Mouse (Mus musculus): Measurements from ENCODE around the gene Uspl1. TPM values are rescaled to one million over a fixed set of nuclear protein-coding genes. Genes with fewer than 3 reads are reported as not detected.

Uspl1 gene
- polyA plus RNA-seq, 1 experiment, result 38.7 TPM

GRCm38 (mm10) chr5:149215540-149215939, 31.4 kb downstream of the Uspl1 start:
- TF ChIP-seq POLR2A (IDR thresholded peaks at IDR 0.05; ENCODE audit: borderline replicate concordance, extremely low read depth, insufficient read depth, insufficient read length, poor library complexity, severe bottlenecking) (no peak), CTCF (IDR thresholded peaks at IDR 0.05; ENCODE audit: borderline replicate concordance, extremely low read depth, insufficient read depth, insufficient read length) (no peak)
- DNase-seq (ENCODE audit: low read depth), result no peak

DNA sequence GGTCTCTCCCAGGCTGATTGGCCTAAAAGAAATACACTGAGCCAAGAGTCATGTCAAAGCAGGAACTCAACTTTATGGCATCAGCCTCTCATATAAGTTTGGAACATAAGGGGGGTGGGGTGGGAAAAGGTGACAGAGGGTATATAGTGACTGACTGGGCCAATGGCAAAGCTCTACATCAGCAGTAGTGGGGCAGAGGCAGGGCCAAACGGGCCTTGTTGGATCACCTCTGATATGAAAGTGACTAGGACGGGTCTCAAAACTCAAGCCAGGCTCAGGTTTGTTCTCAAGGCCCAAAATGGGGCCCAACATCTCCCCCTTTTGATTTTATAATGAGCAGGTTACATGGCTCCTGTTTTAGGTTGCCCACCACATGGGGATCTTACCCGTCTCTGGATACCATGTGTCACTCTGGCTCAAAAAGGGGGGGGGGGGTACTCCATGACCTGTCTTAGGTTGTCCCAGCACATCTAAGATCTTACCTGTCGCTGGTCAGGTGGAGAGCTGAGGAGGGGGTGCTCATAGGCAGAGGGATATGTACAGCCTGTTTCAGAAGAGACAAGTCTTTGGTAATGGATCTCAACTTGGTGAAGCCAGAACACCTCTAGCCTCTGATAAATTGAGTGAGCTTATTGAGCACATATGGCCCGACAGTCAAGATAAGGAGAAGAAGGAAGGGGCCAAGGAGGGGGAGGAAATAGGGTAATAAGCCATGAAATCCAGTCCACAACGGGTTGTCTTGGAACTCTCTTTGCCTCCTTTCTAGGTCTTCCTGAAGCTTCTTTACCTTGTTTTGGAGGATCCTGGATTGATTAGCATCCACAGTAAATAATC, 33.6 kb downstream of the Uspl1 start:
- TF ChIP-seq CTCF (IDR thresholded peaks at IDR 0.05; ENCODE audit: borderline replicate concordance, extremely low read depth, insufficient read depth, insufficient read length) (no peak), POLR2A (IDR thresholded peaks at IDR 0.05; ENCODE audit: borderline replicate concordance, extremely low read depth, insufficient read depth, insufficient read length, poor library complexity, severe bottlenecking) (no peak)
- no peak for DNase-seq (ENCODE audit: low read depth)

DNA sequence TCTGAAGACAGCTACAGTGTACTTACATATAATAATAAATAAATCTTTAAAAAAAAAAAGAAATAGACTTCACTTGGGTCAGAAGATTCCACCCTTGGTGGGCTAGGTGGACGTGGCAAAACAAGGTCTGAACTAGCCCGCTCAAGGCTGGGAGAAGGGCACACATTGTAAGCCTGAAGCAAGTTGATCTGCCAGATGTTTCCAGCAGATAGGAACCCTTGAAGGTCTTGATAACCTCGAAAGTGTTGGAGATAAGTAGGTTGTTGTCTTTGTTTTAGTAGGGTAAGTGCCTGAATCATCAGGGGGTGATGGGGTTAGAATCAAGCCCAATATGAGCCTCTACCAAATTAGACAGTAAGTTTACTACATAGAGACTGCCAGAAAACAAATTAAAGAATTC, 35.3 kb downstream of the Uspl1 start:
- TF ChIP-seq POLR2A (IDR thresholded peaks at IDR 0.05; ENCODE audit: borderline replicate concordance, extremely low read depth, insufficient read depth, insufficient read length, poor library complexity, severe bottlenecking) (no peak), CTCF (IDR thresholded peaks at IDR 0.05; ENCODE audit: borderline replicate concordance, extremely low read depth, insufficient read depth, insufficient read length) (no peak)
- no peak for DNase-seq (ENCODE audit: low read depth)

DNA sequence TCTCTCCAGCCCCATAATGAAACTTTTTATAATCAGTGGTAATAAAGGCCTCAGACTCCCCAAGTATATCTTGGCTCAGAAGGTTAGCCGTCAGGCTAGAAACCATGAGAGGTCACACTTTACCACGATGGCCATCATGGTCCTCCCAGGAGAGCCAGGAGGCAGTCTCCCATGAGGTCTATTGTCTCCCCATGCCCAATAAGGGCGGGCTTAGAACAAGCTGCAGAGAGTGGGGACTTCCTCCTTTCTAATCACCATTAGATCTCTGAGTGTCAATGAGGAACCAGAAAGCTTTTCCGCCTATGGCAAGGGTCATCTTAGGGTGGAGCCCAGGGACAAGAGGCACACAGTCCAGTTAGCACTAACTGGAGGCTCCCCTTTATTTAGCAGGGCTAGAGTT, 37.2 kb downstream of the Uspl1 start:
- TF ChIP-seq CTCF (IDR thresholded peaks at IDR 0.05; ENCODE audit: borderline replicate concordance, extremely low read depth, insufficient read depth, insufficient read length) (no peak), POLR2A (IDR thresholded peaks at IDR 0.05; ENCODE audit: borderline replicate concordance, extremely low read depth, insufficient read depth, insufficient read length, poor library complexity, severe bottlenecking) (no peak)
- no peak for DNase-seq (ENCODE audit: low read depth)

- peak; percentile 68 for DNase-seq (ENCODE audit: low read depth)
- no peak for TF ChIP-seq POLR2A (IDR thresholded peaks at IDR 0.05; ENCODE audit: borderline replicate concordance, extremely low read depth, insufficient read depth, insufficient read length, poor library complexity, severe bottlenecking)
- TF ChIP-seq CTCF (IDR thresholded peaks at IDR 0.05; ENCODE audit: borderline replicate concordance, extremely low read depth, insufficient read depth, insufficient read length), result no peak
Observed at GRCm38 (mm10) chr5:149224666-149225065, 40.5 kb downstream of the Uspl1 start.

GRCm38 (mm10) chr5:149228700-149229618, 44.8 kb downstream of the Uspl1 start:
- DNase-seq (ENCODE audit: low read depth), result peak; percentile 98
- TF ChIP-seq CTCF (IDR thresholded peaks at IDR 0.05; ENCODE audit: borderline replicate concordance, extremely low read depth, insufficient read depth, insufficient read length) (no peak), POLR2A (IDR thresholded peaks at IDR 0.05; ENCODE audit: borderline replicate concordance, extremely low read depth, insufficient read depth, insufficient read length, poor library complexity, severe bottlenecking) (peak; percentile 69; the same call in 1 of the 2 replicates)

GRCm38 (mm10) chr5:149229619-149230339, 45.6 kb downstream of the Uspl1 start:
- no peak for TF ChIP-seq POLR2A (IDR thresholded peaks at IDR 0.05; ENCODE audit: borderline replicate concordance, extremely low read depth, insufficient read depth, insufficient read length, poor library complexity, severe bottlenecking)
- no peak for TF ChIP-seq CTCF (IDR thresholded peaks at IDR 0.05; ENCODE audit: borderline replicate concordance, extremely low read depth, insufficient read depth, insufficient read length)
- DNase-seq (ENCODE audit: low read depth), result no peak

DNA sequence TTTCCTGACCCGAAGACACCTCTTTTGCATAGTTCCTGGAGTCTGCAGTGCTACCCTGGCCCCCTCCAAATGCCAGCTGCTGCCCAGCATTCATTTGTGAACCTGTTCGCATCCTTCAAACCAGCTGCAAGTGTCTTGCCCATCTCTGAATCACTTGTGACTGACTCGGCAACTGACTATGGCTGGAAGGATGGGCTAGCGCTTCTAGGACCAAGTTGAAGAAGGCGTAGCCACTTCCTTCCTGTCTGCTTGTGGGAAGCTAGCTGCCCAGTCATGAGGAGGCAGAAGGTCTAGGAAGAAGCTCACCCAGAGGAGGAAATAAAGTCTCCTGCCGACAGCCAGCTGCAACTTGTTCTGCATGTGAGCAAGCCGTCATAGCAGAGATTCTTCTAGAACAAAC, 50.9 kb downstream of the Uspl1 start:
- no peak for DNase-seq (ENCODE audit: low read depth)
- no peak for TF ChIP-seq CTCF (IDR thresholded peaks at IDR 0.05; ENCODE audit: borderline replicate concordance, extremely low read depth, insufficient read depth, insufficient read length)
- TF ChIP-seq POLR2A (IDR thresholded peaks at IDR 0.05; ENCODE audit: borderline replicate concordance, extremely low read depth, insufficient read depth, insufficient read length, poor library complexity, severe bottlenecking), result no peak

DNA sequence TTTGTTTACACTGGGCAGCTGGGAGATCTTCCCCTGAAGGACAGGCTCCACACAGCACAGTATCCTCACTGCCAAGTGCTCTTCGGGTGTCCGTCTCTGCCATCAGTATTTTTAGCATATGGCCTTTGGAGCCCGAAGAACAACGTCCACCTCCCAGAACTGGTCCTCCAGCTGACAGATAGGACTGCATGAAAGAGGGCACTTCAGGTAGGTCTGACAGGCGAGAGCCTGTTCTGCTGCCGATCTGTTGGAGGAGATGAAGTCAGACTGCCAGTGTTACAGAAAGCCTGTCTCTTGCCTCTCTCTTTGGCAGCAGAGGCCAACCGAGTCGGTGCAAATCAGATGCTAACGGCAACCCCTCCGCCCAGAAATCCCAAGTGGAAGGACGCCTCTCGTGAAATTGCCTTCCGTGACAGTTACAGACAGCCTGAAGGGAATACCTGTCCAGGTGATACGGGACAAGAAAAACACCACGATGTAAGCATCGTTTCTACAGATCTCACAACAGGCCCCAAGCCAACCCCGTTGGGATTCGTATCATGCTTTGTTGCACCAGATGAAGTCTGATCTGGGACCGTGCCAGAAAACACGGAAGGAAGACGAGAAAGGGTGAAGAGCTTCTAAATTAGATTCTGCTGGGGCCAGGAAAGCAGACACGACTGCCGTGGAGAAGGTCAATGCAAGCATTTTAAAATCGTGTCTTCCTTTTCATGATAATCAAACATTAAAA, 53.2 kb downstream of the Uspl1 start:
- peak; percentile 47 for DNase-seq (ENCODE audit: low read depth)
- TF ChIP-seq POLR2A (IDR thresholded peaks at IDR 0.05; ENCODE audit: borderline replicate concordance, extremely low read depth, insufficient read depth, insufficient read length, poor library complexity, severe bottlenecking) (no peak), CTCF (IDR thresholded peaks at IDR 0.05; ENCODE audit: borderline replicate concordance, extremely low read depth, insufficient read depth, insufficient read length) (no peak)

DNA sequence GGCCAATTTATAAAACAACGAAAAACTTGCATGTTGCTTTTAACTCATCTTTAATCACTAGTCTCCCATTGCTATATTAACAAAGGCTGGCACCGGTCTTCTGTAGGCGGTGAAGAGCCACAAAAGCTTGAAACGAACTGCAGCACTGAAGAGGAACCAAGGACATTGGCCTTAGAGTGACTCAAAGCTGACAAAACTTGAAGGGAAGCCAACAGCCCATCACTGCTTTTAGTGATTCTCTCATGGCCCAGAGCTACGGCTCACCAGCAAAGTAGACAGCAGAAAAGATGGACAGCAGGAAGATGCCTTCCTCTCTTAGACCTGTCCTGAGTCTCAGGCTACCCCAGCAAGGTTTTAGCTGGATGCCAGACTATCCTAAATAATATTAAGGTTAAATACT, 58.3 kb downstream of the Uspl1 start:
- TF ChIP-seq CTCF (IDR thresholded peaks at IDR 0.05; ENCODE audit: borderline replicate concordance, extremely low read depth, insufficient read depth, insufficient read length) (no peak), POLR2A (IDR thresholded peaks at IDR 0.05; ENCODE audit: borderline replicate concordance, extremely low read depth, insufficient read depth, insufficient read length, poor library complexity, severe bottlenecking) (no peak)
- no peak for DNase-seq (ENCODE audit: low read depth)

Data from brain, embryonic 14.5 days (tissue).